41 mouse cellular contexts compared by ENCODE assay signal in genomic region chr9:40651239-40651859, GRCm38 (mm10). TPM values are rescaled to one million over a fixed set of nuclear protein-coding genes. Genes with fewer than 3 reads are reported as not detected.
DNase-seq lines count a peak whose midpoint lies in the region; ATAC-seq and TF ChIP-seq lines count a peak whose summit lies in the region.
"Had no signal": no experiment of that assay in that cellular context is flagged by ENCODE, and none has a peak within 500 bp of the region (broad histone marks: within the 10 kb centered on the region; RNA-seq: fewer than 3 reads in every experiment).

No protein-coding gene starts in this region.

- no peak overlapping the region for H3K4me2 ChIP-seq in heart, embryonic 12.5 days
- H3K4me2 ChIP-seq in kidney, embryonic 15.5 days, result no peak overlapping the region
- H3K4me2 ChIP-seq: embryonic facial prominence, embryonic 15.5 days; forebrain, embryonic 12.5 days; intestine, embryonic 15.5 days; midbrain, embryonic 15.5 days; neural tube, embryonic 15.5 days had no signal

- 74% methylated on average over 4 of the region's 4 CpGs for WGBS in heart, embryonic 12.5 days
- 63% methylated on average over 4 of the region's 4 CpGs for WGBS in kidney, embryonic 15.5 days

- no peak for TF ChIP-seq CTCF in gastrocnemius, adult 2 months (IDR thresholded peaks at IDR 0.05)

- no peak overlapping the region for H3K9ac ChIP-seq in heart, embryonic 12.5 days
- H3K9ac ChIP-seq in kidney, embryonic 15.5 days, result no peak overlapping the region
- H3K9ac ChIP-seq: embryonic facial prominence, embryonic 15.5 days; forebrain, embryonic 12.5 days; forebrain, postnatal 0 days; intestine, embryonic 15.5 days; liver, embryonic 14.5 days; midbrain, embryonic 15.5 days; neural tube, embryonic 15.5 days had no signal

- H3K4me1 ChIP-seq in heart, embryonic 12.5 days (replicated peaks), result no peaks in the 10 kb centered on the region
- peaks cover 20% of the 10 kb centered on the region; the same call in 1 of the 2 replicates for H3K4me1 ChIP-seq in kidney, embryonic 15.5 days
- H3K4me1 ChIP-seq: embryonic facial prominence, embryonic 15.5 days; intestine, embryonic 15.5 days; midbrain, embryonic 15.5 days; neural tube, embryonic 15.5 days had no signal

- DNase-seq in gastrocnemius, adult 2 months, result no peak
- DNase-seq in gastrocnemius, postnatal 10 days, result no peak
- peak; percentile 46 for DNase-seq in heart, adult 8-10 months (ENCODE audit: low spot score)
- DNase-seq in kidney, postnatal 4 days, result peak; percentile 21 to 43
- no peak for DNase-seq in cerebellum, postnatal 10 days
- DNase-seq in embryo, embryonic 10.5 days (ENCODE audit: low spot score), result no peak
- DNase-seq: adrenal gland, adult 8-10 months; cerebellum, adult 11-12 months; cerebellum, adult 9-11 months; forebrain, postnatal 0 days; layer of hippocampus, adult 9-11 months; liver; lung, adult 2 months; lung, postnatal 10 days; retina, postnatal 1 day; right cerebral cortex, postnatal 14 days had no signal

- intact Hi-C loops in gastrocnemius, adult 2 months (cut with DNase I), result no loop called here

- no peak for ATAC-seq in heart, embryonic 12.5 days (ENCODE audit: insufficient number of reproducible peaks, low FRiP score)
- ATAC-seq in kidney, embryonic 15.5 days (replicated peaks; ENCODE audit: low FRiP score), result no peak
- ATAC-seq: forebrain, postnatal 0 days; hindbrain, postnatal 0 days; intestine, embryonic 15.5 days; midbrain, embryonic 15.5 days had no signal

- H3K27ac ChIP-seq in gastrocnemius, adult 2 months, result peak overlapping the region; percentile 40; the same call in 1 of the 2 replicates
- H3K27ac ChIP-seq in heart, embryonic 12.5 days (ENCODE audit: poor library complexity, severe bottlenecking), result no peak overlapping the region
- H3K27ac ChIP-seq in kidney, embryonic 15.5 days, result no peak overlapping the region
- H3K27ac ChIP-seq: embryonic facial prominence, embryonic 10.5 days; embryonic facial prominence, embryonic 15.5 days; forebrain, embryonic 12.5 days; hindbrain, postnatal 0 days; intestine, embryonic 15.5 days; liver, embryonic 14.5 days; midbrain, embryonic 10.5 days; midbrain, embryonic 15.5 days; neural tube, embryonic 15.5 days had no signal

- no peak overlapping the region for H3K4me3 ChIP-seq in gastrocnemius, adult 2 months
- H3K4me3 ChIP-seq in heart, embryonic 12.5 days, result no peak overlapping the region
- no peak overlapping the region for H3K4me3 ChIP-seq in kidney, embryonic 15.5 days (replicated peaks)
- H3K4me3 ChIP-seq: embryonic facial prominence, embryonic 10.5 days; embryonic facial prominence, embryonic 15.5 days; forebrain, embryonic 12.5 days; intestine, embryonic 15.5 days; midbrain, embryonic 10.5 days; midbrain, embryonic 15.5 days; neural tube, embryonic 15.5 days had no signal

- H3K36me3 ChIP-seq in heart, embryonic 12.5 days, result no peaks in the 10 kb centered on the region
- no peaks in the 10 kb centered on the region for H3K36me3 ChIP-seq in kidney, embryonic 15.5 days
- H3K36me3 ChIP-seq: embryonic facial prominence, embryonic 10.5 days; embryonic facial prominence, embryonic 15.5 days; forebrain, embryonic 12.5 days; G1E; intestine, embryonic 15.5 days; midbrain, embryonic 10.5 days; midbrain, embryonic 15.5 days; neural tube, embryonic 15.5 days had no signal

- H3K9me3 ChIP-seq in heart, embryonic 12.5 days (replicated peaks), result no peaks in the 10 kb centered on the region
- H3K9me3 ChIP-seq in kidney, embryonic 15.5 days (replicated peaks), result no peaks in the 10 kb centered on the region
- H3K9me3 ChIP-seq: embryonic facial prominence, embryonic 10.5 days; embryonic facial prominence, embryonic 15.5 days; forebrain, embryonic 12.5 days; G1E; intestine, embryonic 15.5 days; midbrain, embryonic 10.5 days; midbrain, embryonic 15.5 days; neural tube, embryonic 15.5 days had no signal

- H3K27me3 ChIP-seq in heart, embryonic 12.5 days (replicated peaks), result no peaks in the 10 kb centered on the region
- no peaks in the 10 kb centered on the region for H3K27me3 ChIP-seq in kidney, embryonic 15.5 days
- H3K27me3 ChIP-seq: embryonic facial prominence, embryonic 15.5 days; forebrain, embryonic 12.5 days; intestine, embryonic 15.5 days; midbrain, embryonic 15.5 days; neural tube, embryonic 15.5 days had no signal

RNA-seq across cellular contexts. Expression of gene Gm21915, which starts 19.1 kb away (rescaled TPM):
- total RNA-seq in gastrocnemius, adult 2 months (2021), result not detected
- total RNA-seq in gastrocnemius, postnatal 10 days (2021), result not detected
- total RNA-seq in heart, adult 8-10 months (2022), result not detected
- polyA plus RNA-seq in heart, embryonic 12.5 days (2016; fragmentation: Nextera tagmentation; extraction: Ambion mirVana), result not detected in 2 replicates
- not detected in 2 replicates for polyA plus RNA-seq in kidney, embryonic 15.5 days (2015; fragmentation: Nextera tagmentation; extraction: Ambion mirVana)
- total RNA-seq: adrenal gland, adult 8-10 months; adrenal gland, postnatal 4 days; forebrain, postnatal 0 days; hindbrain, postnatal 0 days; left cerebral cortex, adult 18-20 months; left cerebral cortex, postnatal 14 days had no signal
- polyA plus RNA-seq: cortical plate, adult 2 months; embryonic facial prominence, embryonic 10.5 days; embryonic facial prominence, embryonic 15.5 days; forebrain, embryonic 12.5 days; forebrain, postnatal 0 days; G1E; gonadal fat pad, adult 2 months; heart, postnatal 0 days; hindbrain, embryonic 11.5 days; hindbrain, postnatal 0 days; intestine, embryonic 15.5 days; kidney, embryonic 14.5 days; limb, embryonic 11.5 days; liver, embryonic 14.5 days; lung, adult 2 months; midbrain, embryonic 10.5 days; midbrain, embryonic 15.5 days; neural tube, embryonic 15.5 days; small intestine, adult 2 months; stomach, embryonic 14.5 days; testis, adult 2 months; thymus, postnatal 0 days had no signal

RNA-seq across cellular contexts. Expression of gene Clmp, which starts 34.4 kb away (rescaled TPM):
- 1 to 10 TPM; 3.7 to 5.2 TPM for total RNA-seq in gastrocnemius, adult 2 months (2021)
- total RNA-seq in gastrocnemius, postnatal 10 days (2021), result 10 to 100 TPM; 11.3 to 16.1 TPM
- total RNA-seq in heart, adult 8-10 months (2022), result 1 to 10 TPM; 3.3 to 4.4 (median 4.0) TPM
- 14.9 and 17.0 TPM in 2 replicates for polyA plus RNA-seq in heart, embryonic 12.5 days (2016; fragmentation: Nextera tagmentation; extraction: Ambion mirVana)
- 26.7 and 29.9 TPM in 2 replicates for polyA plus RNA-seq in kidney, embryonic 15.5 days (2015; fragmentation: Nextera tagmentation; extraction: Ambion mirVana)
- polyA plus RNA-seq: G1E had no signal

Comparison
In these comparisons a context has a peak if more than half of its experiments do, and no peak if none do; other contexts are left out.
1. DNase-seq: peak in heart, adult 8-10 months (single experiment) and kidney, postnatal 4 days (2 of 2); none in gastrocnemius, adult 2 months (single experiment), gastrocnemius, postnatal 10 days (single experiment), cerebellum, postnatal 10 days (0 of 2) and embryo, embryonic 10.5 days (single experiment).